Mouse (Mus musculus) bone marrow, adult 2 months (tissue): Measurements from ENCODE around the gene Itgav.

ENCODE experiments used
- CTCF ChIP-seq: fragments of 200-500 bp; IDR thresholded peaks from 2 replicates; pipeline ENCODE4 v1.5.1; 2011; ENCODE audit warnings: low read length, control low read depth; ENCODE audit not compliant: control insufficient read depth, insufficient read depth
- POLR2A ChIP-seq: fragments of 200-500 bp; IDR thresholded peaks from 2 replicates; pipeline ENCODE4 v1.6.1; 2011; ENCODE audit warnings: low read depth, mild to moderate bottlenecking, control low read depth, low read length, borderline replicate concordance; ENCODE audit not compliant: control insufficient read depth

GRCm38 (mm10) chr2:83732896-83733295, 8.7 kb downstream of the Itgav start:
- TF ChIP-seq CTCF (no peak), POLR2A (no peak)
